Mouse (Mus musculus) forebrain, embryonic 11.5 days (tissue): ENCODE measurements around the gene 4930503B20Rik. TPM values are rescaled to one million over a fixed set of nuclear protein-coding genes. Genes with fewer than 3 reads are reported as not detected.

Source experiments
- ATAC-seq: fragments of 200-750 bp; cut with Nextera tagmentation; replicated peaks from 2 replicates; pipeline ENCODE4 v1.8.0; 2017; ENCODE audit warnings: moderate TSS enrichment; ENCODE audit not compliant: low FRiP score
- DNase-seq: peaks from one replicate; pipeline ENCODE4 v3.0.0-alpha.2; 2017; ENCODE audit warnings: low spot score
- H3K27ac ChIP-seq: fragments of 300-500 bp; sonication (generic); 2 replicates; pipeline ENCODE4 v1.5.1; 2014; ENCODE audit warnings: low read depth, low read length
- H3K27me3 ChIP-seq: fragments of 300-500 bp; sonication (generic); 2 replicates; pipeline ENCODE4 v1.6.1; 2014; ENCODE audit warnings: mild to moderate bottlenecking, low read length, mixed read lengths; ENCODE audit not compliant: control insufficient read depth, insufficient read depth
- H3K36me3 ChIP-seq: fragments of 300-500 bp; sonication (generic); 2 replicates; pipeline ENCODE4 v1.6.1; 2014; ENCODE audit warnings: mild to moderate bottlenecking, low read length, moderate library complexity, mixed read lengths; ENCODE audit not compliant: control insufficient read depth, insufficient read depth
- H3K4me1 ChIP-seq: fragments of 300-500 bp; sonication (generic); replicated peaks from 2 replicates; pipeline ENCODE4 v1.6.1; 2014; ENCODE audit warnings: low read length, mixed read lengths; ENCODE audit not compliant: control insufficient read depth, insufficient read depth
- H3K4me2 ChIP-seq: fragments of 300-500 bp; sonication (generic); 2 replicates; pipeline ENCODE4 v1.6.1; 2014; ENCODE audit warnings: low read depth, mild to moderate bottlenecking, low read length, moderate library complexity, mixed read lengths; ENCODE audit not compliant: severe bottlenecking
- H3K4me3 ChIP-seq: fragments of 300-500 bp; sonication (generic); 2 replicates; pipeline ENCODE4 v1.5.1; 2014; ENCODE audit warnings: low read depth, low read length
- H3K9ac ChIP-seq: fragments of 300-500 bp; sonication (generic); 2 replicates; pipeline ENCODE4 v1.6.1; 2014; ENCODE audit warnings: low read length
- H3K9me3 ChIP-seq: fragments of 300-500 bp; sonication (generic); 2 replicates; pipeline ENCODE4 v1.6.1; 2016; ENCODE audit warnings: low read length, mixed read lengths; ENCODE audit not compliant: control insufficient read depth
- WGBS: fragments of 180-500 bp; shearing (Covaris S2); extraction: QIAGEN DNeasy Blood & Tissue Kit; methylation state at CpG from one replicate; pipeline ENCODE4 v1.1.7; 2014; 5-methylcytosine and 5-hydroxymethylcytosine counted together
- polyA plus RNA-seq: library from polyadenylated mRNA; unstranded; fragments of >200 nt; fragmentation: Nextera tagmentation; extraction: Ambion mirVana; gene quantifications from 2 replicates; pipeline ENCODE4 v1.2.1, GENCODE M21; 2014

Gene 4930503B20Rik
- polyA plus RNA-seq, 1 experiment from 2014 or later = not detected

- H3K9me3 ChIP-seq = no peaks in the 10 kb centered on the region
- no peaks in the 10 kb centered on the region for H3K27me3 ChIP-seq
- DNase-seq (no peak), ATAC-seq (no peak)
- 91% methylated on average over 6 of the region's 6 CpGs for WGBS
- H3K4me1 ChIP-seq = no peaks in the 10 kb centered on the region
- H3K4me3 ChIP-seq = no peak overlapping the region
- H3K4me2 ChIP-seq = no peak overlapping the region
- no peaks in the 10 kb centered on the region for H3K36me3 ChIP-seq
- H3K9ac ChIP-seq = no peak overlapping the region
- no peak overlapping the region for H3K27ac ChIP-seq
Measured at GRCm38 (mm10) chr3:146599198-146599900, 51.8 kb downstream of the 4930503B20Rik start.

- ATAC-seq (no peak), DNase-seq (no peak)
- H3K4me3 ChIP-seq = no peak overlapping the region
- no peak overlapping the region for H3K27ac ChIP-seq
- H3K27me3 ChIP-seq = no peaks in the 10 kb centered on the region
- no peak overlapping the region for H3K4me2 ChIP-seq
- H3K9ac ChIP-seq = no peak overlapping the region
- no peaks in the 10 kb centered on the region for H3K9me3 ChIP-seq
- H3K36me3 ChIP-seq = no peaks in the 10 kb centered on the region
- WGBS = 91% methylated on average over 6 of the region's 6 CpGs
- H3K4me1 ChIP-seq = no peaks in the 10 kb centered on the region
Measured at GRCm38 (mm10) chr3:146598411-146598810, 52.7 kb downstream of the 4930503B20Rik start.

DNA sequence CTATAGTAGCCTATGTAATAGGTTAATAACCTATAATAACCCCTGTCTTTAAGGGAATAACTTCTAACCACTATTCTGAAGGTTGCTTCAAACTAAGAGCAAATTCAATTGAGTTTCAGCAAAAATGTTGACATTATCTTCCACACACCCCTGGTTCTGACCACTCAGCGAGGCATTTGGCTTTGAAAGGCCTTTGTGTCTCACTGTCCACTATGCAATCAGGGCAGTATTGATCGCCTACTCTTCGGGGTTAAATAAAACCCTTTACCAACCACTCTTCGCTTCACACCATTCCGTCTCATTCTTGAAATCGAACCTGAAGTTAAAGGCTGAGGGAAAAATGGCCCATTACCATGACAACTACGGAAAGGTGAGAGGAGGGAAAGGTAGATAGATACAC, 54.3 kb downstream of the 4930503B20Rik start:
- no peak overlapping the region for H3K4me2 ChIP-seq
- no peaks in the 10 kb centered on the region for H3K27me3 ChIP-seq
- no peak overlapping the region for H3K9ac ChIP-seq
- no peak overlapping the region for H3K27ac ChIP-seq
- H3K36me3 ChIP-seq = no peaks in the 10 kb centered on the region
- H3K4me1 ChIP-seq = no peaks in the 10 kb centered on the region
- no peaks in the 10 kb centered on the region for H3K9me3 ChIP-seq
- DNase-seq (no peak), ATAC-seq (no peak)
- H3K4me3 ChIP-seq = no peak overlapping the region
- WGBS = 90% methylated on average over 7 of the region's 7 CpGs

GRCm38 (mm10) chr3:146596387-146596786, 54.7 kb downstream of the 4930503B20Rik start:
- H3K27me3 ChIP-seq = no peaks in the 10 kb centered on the region
- H3K36me3 ChIP-seq = no peaks in the 10 kb centered on the region
- ATAC-seq (no peak), DNase-seq (no peak)
- WGBS = 83% methylated on average over 8 of the region's 8 CpGs
- H3K4me3 ChIP-seq = no peak overlapping the region
- no peaks in the 10 kb centered on the region for H3K9me3 ChIP-seq
- no peak overlapping the region for H3K9ac ChIP-seq
- H3K27ac ChIP-seq = no peak overlapping the region
- H3K4me1 ChIP-seq = no peaks in the 10 kb centered on the region
- no peak overlapping the region for H3K4me2 ChIP-seq

- WGBS = 91% methylated on average over 6 of the region's 6 CpGs
- ATAC-seq (no peak), DNase-seq (no peak)
- Histone ChIP-seq H3K4me2 (no peak overlapping the region), H3K27ac (no peak overlapping the region), H3K4me1 (no peaks in the 10 kb centered on the region), H3K9ac (no peak overlapping the region), H3K4me3 (no peak overlapping the region), H3K36me3 (no peaks in the 10 kb centered on the region), H3K9me3 (no peaks in the 10 kb centered on the region), H3K27me3 (no peaks in the 10 kb centered on the region)
Measured at GRCm38 (mm10) chr3:146595440-146595839, 55.7 kb downstream of the 4930503B20Rik start.

Other genes starting within 250 kb of the 4930503B20Rik start
- 41.6 TPM in 2 replicates for gene Ssx2ip, start 246.7 kb downstream of the 4930503B20Rik start, polyA plus RNA-seq
- gene Ctbs, start 201.5 kb downstream of the 4930503B20Rik start, polyA plus RNA-seq = 5.7 and 6.0 TPM in 2 replicates
- 5.9 and 7.5 TPM in 2 replicates for gene Spata1, start 151.6 kb downstream of the 4930503B20Rik start, polyA plus RNA-seq
- gene Gng5, start 151.5 kb downstream of the 4930503B20Rik start, polyA plus RNA-seq = 977 and 1,050 TPM in 2 replicates
- gene Rpf1, start 129.9 kb downstream of the 4930503B20Rik start, polyA plus RNA-seq = 70.0 and 72.8 TPM in 2 replicates
- not detected in 2 replicates for gene Uox, start 80.9 kb downstream of the 4930503B20Rik start, polyA plus RNA-seq
- gene Dnase2b, start 35.7 kb downstream of the 4930503B20Rik start, polyA plus RNA-seq = not detected in 2 replicates
- gene Samd13, start 34.3 kb upstream of the 4930503B20Rik start, polyA plus RNA-seq = 0.52 and 0.97 TPM in 2 replicates
- 69.0 and 75.3 TPM in 2 replicates for gene Prkacb, start 161.7 kb upstream of the 4930503B20Rik start, polyA plus RNA-seq
- gene Ttll7, start 201.1 kb upstream of the 4930503B20Rik start, polyA plus RNA-seq = 5.0 and 5.5 TPM in 2 replicates